Mouse (Mus musculus): ENCODE measurements around the gene Sfrp4.
A peak's percentile ranks its signal among the peaks of the same experiment; 100 is the strongest.

Sfrp4 gene

DNA sequence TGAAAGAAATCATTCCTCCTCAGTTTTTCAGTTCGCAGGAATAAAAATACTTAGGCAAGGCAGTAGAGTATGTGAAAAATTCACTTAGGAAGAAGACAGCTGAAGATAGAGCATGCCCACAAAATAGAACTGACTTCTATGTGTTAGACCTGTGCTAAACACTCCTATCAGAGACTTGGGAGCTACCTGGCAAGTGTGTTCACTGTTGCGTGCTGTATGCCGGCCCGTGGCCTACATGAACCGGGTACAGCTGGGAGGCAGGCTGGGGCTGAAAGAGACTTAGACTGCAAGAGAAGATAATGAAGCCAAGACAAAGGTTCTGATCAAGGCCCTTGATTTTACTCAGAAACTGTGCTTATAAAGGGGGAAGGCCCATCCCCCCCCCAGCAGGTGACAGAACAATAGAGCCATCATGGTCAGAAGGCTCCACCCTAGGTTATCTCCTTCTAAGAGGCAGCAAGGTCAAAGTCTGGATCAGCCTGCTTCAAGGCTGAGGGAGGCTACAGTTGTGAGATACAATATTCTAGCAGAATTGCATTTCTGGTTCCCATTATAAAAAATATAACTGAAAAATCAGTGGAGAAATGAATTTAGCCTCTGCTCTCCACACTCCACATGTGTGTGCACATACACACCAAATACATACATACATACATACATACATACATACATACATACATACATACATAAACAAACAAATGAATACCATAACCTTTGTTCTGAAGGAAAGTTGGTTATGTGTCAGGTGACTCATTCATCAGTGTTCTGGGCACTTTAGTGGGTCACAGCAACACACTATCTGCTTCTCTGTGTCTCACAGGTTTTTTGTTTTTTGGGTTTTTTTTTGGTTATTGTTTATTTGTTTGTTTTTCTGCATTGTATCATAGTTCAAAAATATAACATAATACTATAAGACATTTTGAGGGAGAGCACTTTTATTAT, 8.1 kb downstream of the Sfrp4 start:
- DNase-seq (ENCODE audit: low spot score in 2 of 2) = no peak

DNA sequence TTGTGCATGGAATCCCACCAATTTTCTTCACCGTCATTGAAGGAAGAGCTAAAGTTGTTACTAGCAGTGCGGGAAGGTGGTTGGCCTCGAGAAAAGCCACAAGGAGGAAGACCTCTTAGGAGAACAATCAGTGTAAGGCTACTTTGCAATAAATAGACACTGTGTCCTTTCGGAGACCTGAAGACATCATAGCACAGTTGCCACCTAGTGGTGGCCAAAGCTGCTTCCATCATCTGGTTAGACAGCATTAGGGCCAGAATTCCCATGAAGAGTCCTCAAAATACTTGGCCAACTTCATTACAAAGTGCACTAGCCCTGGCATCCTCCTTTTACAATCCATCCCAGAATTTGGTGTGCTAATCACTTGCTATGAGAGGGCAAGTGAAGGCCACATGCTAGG, 13.2 kb downstream of the Sfrp4 start:
- DNase-seq (ENCODE audit: low spot score in 2 of 2) = no peak

DNA sequence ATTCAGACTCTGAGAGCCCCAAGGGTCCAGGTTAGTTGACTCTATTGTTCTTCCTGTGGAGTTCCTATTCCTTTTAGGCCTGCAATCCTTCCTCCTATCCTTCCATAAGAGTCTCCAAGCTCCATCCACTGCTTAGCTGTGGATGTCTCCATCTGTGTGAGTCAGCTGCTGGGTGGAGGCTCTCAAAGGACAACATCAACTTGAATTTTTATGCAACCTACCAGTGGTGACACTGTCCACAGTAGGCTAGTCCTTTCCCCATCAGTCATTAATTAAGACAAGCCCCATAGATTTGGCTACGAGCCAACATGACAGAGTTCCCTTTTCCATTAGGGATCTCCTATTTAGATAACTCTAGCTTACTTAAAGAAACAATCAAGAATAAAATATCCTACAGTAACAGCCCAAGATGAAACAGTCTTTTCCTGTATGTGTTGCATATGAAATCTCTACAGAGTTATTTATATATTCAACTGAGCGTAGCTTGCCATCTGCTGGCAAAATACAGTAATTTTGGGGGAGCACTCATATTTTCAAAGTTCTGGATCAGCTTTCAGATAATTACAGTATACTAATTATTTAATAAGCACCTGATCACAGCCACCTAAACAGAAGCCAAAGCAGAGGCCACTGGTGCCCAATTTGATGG, 17.4 kb downstream of the Sfrp4 start:
- no peak for DNase-seq (ENCODE audit: low spot score in 2 of 2)

GRCm38 (mm10) chr13:19643519-19643918, 20.6 kb downstream of the Sfrp4 start:
- no peak for DNase-seq (ENCODE audit: low spot score in 2 of 2)

- no peak for DNase-seq (ENCODE audit: low spot score in 2 of 2)
These were observed 21.3 kb downstream of the Sfrp4 start for GRCm38 (mm10) chr13:19644225-19644624.

DNA sequence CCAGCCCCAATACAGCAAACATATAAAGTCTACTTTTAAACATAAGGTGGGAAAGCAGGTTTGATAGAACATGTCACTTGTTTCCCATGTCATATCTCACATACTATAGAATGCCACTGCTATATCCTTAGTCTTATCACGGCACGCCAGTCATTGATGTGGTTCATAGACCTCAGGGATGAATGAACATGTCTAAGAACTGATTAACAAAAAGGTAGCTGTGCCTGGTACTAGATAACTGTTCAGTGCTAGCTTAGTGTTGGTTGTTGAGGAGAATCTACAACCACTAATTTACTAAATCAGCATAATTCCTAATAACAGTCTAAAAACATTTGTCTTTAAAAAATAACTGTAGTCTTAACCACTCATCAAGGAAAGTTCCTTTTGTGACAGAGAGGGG, 26.9 kb downstream of the Sfrp4 start:
- peak in 1 of 2 experiments; percentile 29 for DNase-seq (ENCODE audit: low spot score in 2 of 2)

GRCm38 (mm10) chr13:19652405-19652804, 29.5 kb downstream of the Sfrp4 start:
- DNase-seq (ENCODE audit: low spot score in 2 of 2) = no peak

GRCm38 (mm10) chr13:19668355-19669140, 45.6 kb downstream of the Sfrp4 start:
- no peak for DNase-seq (ENCODE audit: low spot score in 2 of 2)

GRCm38 (mm10) chr13:19674025-19674424, 51.1 kb downstream of the Sfrp4 start:
- no peak for DNase-seq (ENCODE audit: low spot score in 2 of 2)

- DNase-seq (ENCODE audit: low spot score in 2 of 2) = no peak
These were observed 51.7 kb downstream of the Sfrp4 start for GRCm38 (mm10) chr13:19674601-19675000.
